17 mouse cellular contexts compared by ENCODE assay signal in genomic region chr11:115292631-115293375, GRCm38 (mm10). TPM values are rescaled to one million over a fixed set of nuclear protein-coding genes. Genes with fewer than 3 reads are reported as not detected.
DNase-seq lines count a peak whose midpoint lies in the region; ATAC-seq and TF ChIP-seq lines count a peak whose summit lies in the region.
"Had no signal": no experiment of that assay in that cellular context is flagged by ENCODE, and none has a peak within 500 bp of the region (broad histone marks: within the 10 kb centered on the region; RNA-seq: fewer than 3 reads in every experiment).

No protein-coding gene starts in this region.

- no peaks in the 10 kb centered on the region for H3K36me3 ChIP-seq in heart, embryonic 13.5 days
- no peaks in the 10 kb centered on the region for H3K36me3 ChIP-seq in ES-Bruce4 (ENCODE audit: control insufficient read depth, insufficient read depth, low read length, poor library complexity, severe bottlenecking)
- H3K36me3 ChIP-seq in intestine, postnatal 0 days (ENCODE audit: control insufficient read depth, insufficient read depth): no peaks in the 10 kb centered on the region
- H3K36me3 ChIP-seq in liver, embryonic 14.5 days (replicated peaks; ENCODE audit: control insufficient read depth, insufficient read depth, low read depth): no peaks in the 10 kb centered on the region
- no peaks in the 10 kb centered on the region for H3K36me3 ChIP-seq in midbrain, embryonic 14.5 days (ENCODE audit: control insufficient read depth, insufficient read depth, low read length)
- H3K36me3 ChIP-seq in midbrain, embryonic 15.5 days (replicated peaks): no peaks in the 10 kb centered on the region
- H3K36me3 ChIP-seq: hindbrain, embryonic 12.5 days; limb, embryonic 15.5 days had no signal

- H3K4me1 ChIP-seq in heart, embryonic 13.5 days: peaks cover 32% of the 10 kb centered on the region
- H3K4me1 ChIP-seq in ES-Bruce4 (ENCODE audit: control insufficient read depth, insufficient read depth, low read length): peaks cover 15% of the 10 kb centered on the region
- peaks cover 3% of the 10 kb centered on the region; the same call in 1 of the 2 replicates for H3K4me1 ChIP-seq in intestine, postnatal 0 days (replicated peaks; ENCODE audit: control insufficient read depth, insufficient read depth, low read length)
- H3K4me1 ChIP-seq in liver, embryonic 14.5 days (replicated peaks; ENCODE audit: control insufficient read depth in 2 of 2, insufficient read depth in 2 of 2, low read length in 1 of 2): peaks cover 0 to 5% of the 10 kb centered on the region in 2 experiments; a peak in 2 of 4 replicates
- 0 out of 2 replicates have a peak, but pooled peaks cover 8% of the 10 kb centered on the region for H3K4me1 ChIP-seq in midbrain, embryonic 14.5 days (ENCODE audit: control insufficient read depth, insufficient read depth, low read length)
- H3K4me1 ChIP-seq in midbrain, embryonic 15.5 days: peaks cover 14% of the 10 kb centered on the region

- H3K9ac ChIP-seq in heart, embryonic 13.5 days: no peak overlapping the region
- peak overlapping the region; percentile 16 for H3K9ac ChIP-seq in ES-Bruce4 (ENCODE audit: low read depth, poor library complexity, severe bottlenecking)
- no peak overlapping the region for H3K9ac ChIP-seq in intestine, postnatal 0 days (ENCODE audit: low read depth, low read length)
- H3K9ac ChIP-seq in liver, embryonic 14.5 days (replicated peaks): no peak overlapping the region
- no peak overlapping the region for H3K9ac ChIP-seq in midbrain, embryonic 14.5 days (replicated peaks; ENCODE audit: low read length)
- no peak overlapping the region for H3K9ac ChIP-seq in midbrain, embryonic 15.5 days
- H3K9ac ChIP-seq: forebrain, postnatal 0 days; hindbrain, embryonic 12.5 days; limb, embryonic 15.5 days had no signal

- H3K27me3 ChIP-seq in heart, embryonic 13.5 days (replicated peaks): peaks cover 22% of the 10 kb centered on the region
- no peaks in the 10 kb centered on the region for H3K27me3 ChIP-seq in ES-Bruce4 (ENCODE audit: control insufficient read depth, insufficient read depth, low read length, poor library complexity, severe bottlenecking)
- no peaks in the 10 kb centered on the region for H3K27me3 ChIP-seq in intestine, postnatal 0 days (replicated peaks; ENCODE audit: control insufficient read depth, insufficient read depth, low read length)
- peaks cover 12% of the 10 kb centered on the region for H3K27me3 ChIP-seq in liver, embryonic 14.5 days (ENCODE audit: control insufficient read depth, insufficient read depth, low read length)
- H3K27me3 ChIP-seq in midbrain, embryonic 14.5 days (ENCODE audit: control insufficient read depth, insufficient read depth, low read length): no peaks in the 10 kb centered on the region; the same call in 1 of the 2 replicates
- 0 out of 2 replicates have a peak, but pooled peaks cover 5% of the 10 kb centered on the region for H3K27me3 ChIP-seq in midbrain, embryonic 15.5 days (replicated peaks)

- no peak overlapping the region for H3K4me3 ChIP-seq in heart, embryonic 13.5 days
- H3K4me3 ChIP-seq in ES-Bruce4 (ENCODE audit: low read depth, low read length): peak overlapping the region; percentile 41; the same call in 1 of the 2 replicates
- H3K4me3 ChIP-seq in intestine, postnatal 0 days (ENCODE audit: low read depth, low read length): no peak overlapping the region
- H3K4me3 ChIP-seq in liver, embryonic 14.5 days (ENCODE audit: insufficient read depth in 1 of 2, low read depth in 2 of 2, low read length in 2 of 2): no peak overlapping the region
- no peak overlapping the region for H3K4me3 ChIP-seq in midbrain, embryonic 14.5 days (replicated peaks; ENCODE audit: low read depth, low read length)
- no peak overlapping the region for H3K4me3 ChIP-seq in midbrain, embryonic 15.5 days
- H3K4me3 ChIP-seq: hindbrain, embryonic 12.5 days; limb, embryonic 15.5 days had no signal

- no peaks in the 10 kb centered on the region for H3K9me3 ChIP-seq in heart, embryonic 13.5 days
- H3K9me3 ChIP-seq in ES-Bruce4 (replicated peaks; ENCODE audit: control insufficient read depth, insufficient read depth, low read length, poor library complexity, severe bottlenecking): no peaks in the 10 kb centered on the region
- no peaks in the 10 kb centered on the region for H3K9me3 ChIP-seq in intestine, postnatal 0 days (ENCODE audit: control insufficient read depth)
- no peaks in the 10 kb centered on the region for H3K9me3 ChIP-seq in liver, embryonic 14.5 days (ENCODE audit: control insufficient read depth, low read length)
- no peaks in the 10 kb centered on the region for H3K9me3 ChIP-seq in midbrain, embryonic 14.5 days (ENCODE audit: control insufficient read depth, low read length)
- H3K9me3 ChIP-seq in midbrain, embryonic 15.5 days: no peaks in the 10 kb centered on the region
- H3K9me3 ChIP-seq: hindbrain, embryonic 12.5 days; limb, embryonic 15.5 days had no signal

- intact Hi-C loops in heart, postnatal 14 days (cut with DNase I): no loop called here

- no peak for DNase-seq in heart, postnatal 14 days
- no peak for DNase-seq in liver, embryonic 14.5 days (ENCODE audit: low read depth in 3 of 3, low spot score in 3 of 3)
- DNase-seq in midbrain, embryonic 14.5 days: no peak
- no peak for DNase-seq in thymus, postnatal 14 days
- DNase-seq: forebrain, postnatal 0 days; heart, adult 18-20 months; layer of hippocampus, postnatal 36 days; right cerebral cortex, postnatal 14 days had no signal

- H3K27ac ChIP-seq in heart, embryonic 13.5 days (replicated peaks): 0 out of 2 replicates have a peak overlapping the region, but pooled peaks have one; percentile 16
- H3K27ac ChIP-seq in ES-Bruce4 (ENCODE audit: insufficient read depth, low read length): peak overlapping the region; percentile 91
- H3K27ac ChIP-seq in intestine, postnatal 0 days (ENCODE audit: low read depth, low read length): peak overlapping the region; percentile 54; the same call in 1 of the 2 replicates
- H3K27ac ChIP-seq in liver, embryonic 14.5 days: peak overlapping the region; percentile 48
- no peak overlapping the region for H3K27ac ChIP-seq in midbrain, embryonic 14.5 days (replicated peaks; ENCODE audit: low read depth, low read length)
- no peak overlapping the region for H3K27ac ChIP-seq in midbrain, embryonic 15.5 days
- H3K27ac ChIP-seq: hindbrain, embryonic 12.5 days; limb, embryonic 15.5 days had no signal

- WGBS in heart, embryonic 13.5 days: 48% methylated on average over 14 of the region's 14 CpGs
- WGBS in intestine, postnatal 0 days: 37% methylated on average over 14 of the region's 14 CpGs
- WGBS in liver, embryonic 14.5 days (ENCODE audit: insufficient replicate concordance): 45% methylated on average over 14 of the region's 14 CpGs
- WGBS in midbrain, embryonic 14.5 days: 72% methylated on average over 14 of the region's 14 CpGs
- WGBS in midbrain, embryonic 15.5 days: 71% methylated on average over 14 of the region's 14 CpGs

- peak; percentile 36; the same call in 1 of the 2 replicates for TF ChIP-seq EP300 in ES-Bruce4 (IDR thresholded peaks at IDR 0.05; ENCODE audit: insufficient read depth, low read depth, low read length)
- TF ChIP-seq EP300 in liver, embryonic 14.5 days (IDR thresholded peaks at IDR 0.05; ENCODE audit: low read depth): no peak

- H3K4me2 ChIP-seq in heart, embryonic 13.5 days: no peak overlapping the region
- no peak overlapping the region for H3K4me2 ChIP-seq in intestine, postnatal 0 days (replicated peaks; ENCODE audit: low read depth)
- peak overlapping the region; percentile 38 for H3K4me2 ChIP-seq in liver, embryonic 14.5 days (ENCODE audit: low read depth)
- no peak overlapping the region for H3K4me2 ChIP-seq in midbrain, embryonic 14.5 days (ENCODE audit: low read length)
- H3K4me2 ChIP-seq in midbrain, embryonic 15.5 days: no peak overlapping the region
- H3K4me2 ChIP-seq: hindbrain, embryonic 12.5 days; limb, embryonic 15.5 days had no signal

- TF ChIP-seq POLR2A in ES-Bruce4 (IDR thresholded peaks at IDR 0.05; ENCODE audit: insufficient read depth, low read length): no peak

- ATAC-seq in heart, embryonic 13.5 days (ENCODE audit: extremely low read depth, insufficient number of reproducible peaks, low FRiP score, low TSS enrichment): no peak
- ATAC-seq in intestine, postnatal 0 days: peak; percentile 48; the same call in 1 of the 2 replicates
- peak; percentile 45; the same call in 1 of the 2 replicates for ATAC-seq in liver, embryonic 14.5 days (ENCODE audit: insufficient read depth)
- no peak for ATAC-seq in midbrain, embryonic 14.5 days (ENCODE audit: low FRiP score, low TSS enrichment)
- no peak for ATAC-seq in midbrain, embryonic 15.5 days (replicated peaks)
- ATAC-seq: forebrain, postnatal 0 days; midbrain, embryonic 16.5 days had no signal

- no peak for TF ChIP-seq CTCF in ES-Bruce4 (IDR thresholded peaks at IDR 0.05; ENCODE audit: low read depth, low read length)
- no peak for TF ChIP-seq CTCF in intestine, postnatal 0 days (IDR thresholded peaks at IDR 0.05; ENCODE audit: low read depth)
- no peak for TF ChIP-seq CTCF in liver, embryonic 14.5 days (IDR thresholded peaks at IDR 0.05; ENCODE audit: low read depth)

RNA-seq across cellular contexts. Expression of gene Fads6, which starts 4.7 kb away (rescaled TPM):
- polyA plus RNA-seq in heart, embryonic 13.5 days (2015; fragmentation: Nextera tagmentation; extraction: Ambion mirVana): 0.71 and 0.74 TPM in 2 replicates
- total RNA-seq in heart, postnatal 14 days (2021): 1 to 10 TPM; 1.2 to 1.3 TPM
- 6.7 and 7.1 TPM in 2 replicates for polyA plus RNA-seq in ES-Bruce4 (2011; ENCODE audit: insufficient read depth, insufficient read length, low read depth, missing spikeins)
- 0.26 and 0.55 TPM in 2 replicates for polyA plus RNA-seq in intestine, postnatal 0 days (2015; fragmentation: Nextera tagmentation; extraction: Ambion mirVana)
- polyA plus RNA-seq in liver, embryonic 14.5 days (2012; rRNA removed): 6.6 and 6.7 TPM in 2 replicates
- 2.8 TPM in 2 replicates for polyA plus RNA-seq in liver, embryonic 14.5 days (2014; fragmentation: Nextera tagmentation; extraction: Ambion mirVana)
- 0.72 and 1.4 TPM in 2 replicates for polyA plus RNA-seq in midbrain, embryonic 14.5 days (2014; fragmentation: Nextera tagmentation; extraction: Ambion mirVana)
- polyA plus RNA-seq in midbrain, embryonic 15.5 days (2015; fragmentation: Nextera tagmentation; extraction: Ambion mirVana): 0.96 and 1.0 TPM in 2 replicates

RNA-seq across cellular contexts. Expression of gene Otop2, which starts 14.2 kb away (rescaled TPM):
- polyA plus RNA-seq in heart, embryonic 13.5 days (2015; fragmentation: Nextera tagmentation; extraction: Ambion mirVana): not detected in 2 replicates
- not detected for total RNA-seq in heart, postnatal 14 days (2021)
- not detected in 2 replicates for polyA plus RNA-seq in ES-Bruce4 (2011; ENCODE audit: insufficient read depth, insufficient read length, low read depth, missing spikeins)
- 0.05 TPM in 1 of 2 replicates, not detected in the other for polyA plus RNA-seq in intestine, postnatal 0 days (2015; fragmentation: Nextera tagmentation; extraction: Ambion mirVana)
- not detected in 2 replicates for polyA plus RNA-seq in liver, embryonic 14.5 days (2012; rRNA removed)
- not detected in 2 replicates for polyA plus RNA-seq in liver, embryonic 14.5 days (2014; fragmentation: Nextera tagmentation; extraction: Ambion mirVana)
- polyA plus RNA-seq in midbrain, embryonic 14.5 days (2014; fragmentation: Nextera tagmentation; extraction: Ambion mirVana): not detected in 2 replicates
- 0.17 TPM in 1 of 2 replicates, not detected in the other for polyA plus RNA-seq in midbrain, embryonic 15.5 days (2015; fragmentation: Nextera tagmentation; extraction: Ambion mirVana)
- total RNA-seq: common myeloid progenitor, adult 5-6 weeks; forebrain, postnatal 0 days; heart, adult 18-20 months; neutrophil, adult 5-6 weeks had no signal
- polyA plus RNA-seq: hindbrain, embryonic 12.5 days had no signal

RNA-seq across cellular contexts. Expression of gene Fdxr, which starts 16.0 kb away (rescaled TPM):
- polyA plus RNA-seq in heart, embryonic 13.5 days (2015; fragmentation: Nextera tagmentation; extraction: Ambion mirVana): 9.5 and 11.7 TPM in 2 replicates
- 1 to 10 TPM; 7.0 to 7.5 TPM for total RNA-seq in heart, postnatal 14 days (2021)
- 11.6 and 12.8 TPM in 2 replicates for polyA plus RNA-seq in ES-Bruce4 (2011; ENCODE audit: insufficient read depth, insufficient read length, low read depth, missing spikeins)
- 8.0 and 8.2 TPM in 2 replicates for polyA plus RNA-seq in intestine, postnatal 0 days (2015; fragmentation: Nextera tagmentation; extraction: Ambion mirVana)
- polyA plus RNA-seq in liver, embryonic 14.5 days (2012; rRNA removed): 11.9 and 13.7 TPM in 2 replicates
- 12.3 and 13.3 TPM in 2 replicates for polyA plus RNA-seq in liver, embryonic 14.5 days (2014; fragmentation: Nextera tagmentation; extraction: Ambion mirVana)
- 15.0 and 15.9 TPM in 2 replicates for polyA plus RNA-seq in midbrain, embryonic 14.5 days (2014; fragmentation: Nextera tagmentation; extraction: Ambion mirVana)
- 21.5 and 22.1 TPM in 2 replicates for polyA plus RNA-seq in midbrain, embryonic 15.5 days (2015; fragmentation: Nextera tagmentation; extraction: Ambion mirVana)

RNA-seq across cellular contexts. Expression of gene Grin2c, which starts 25.8 kb away (rescaled TPM):
- polyA plus RNA-seq in heart, embryonic 13.5 days (2015; fragmentation: Nextera tagmentation; extraction: Ambion mirVana): 0.04 TPM in 1 of 2 replicates, not detected in the other
- total RNA-seq in heart, postnatal 14 days (2021): under 1 TPM; 0.10 to 0.15 TPM
- polyA plus RNA-seq in ES-Bruce4 (2011; ENCODE audit: insufficient read depth, insufficient read length, low read depth, missing spikeins): 0.13 TPM in 1 of 2 replicates, not detected in the other
- polyA plus RNA-seq in intestine, postnatal 0 days (2015; fragmentation: Nextera tagmentation; extraction: Ambion mirVana): not detected in 2 replicates
- polyA plus RNA-seq in liver, embryonic 14.5 days (2012; rRNA removed): 0.17 and 0.21 TPM in 2 replicates
- polyA plus RNA-seq in liver, embryonic 14.5 days (2014; fragmentation: Nextera tagmentation; extraction: Ambion mirVana): 0.05 TPM in 1 of 2 replicates, not detected in the other
- 0.12 and 0.49 TPM in 2 replicates for polyA plus RNA-seq in midbrain, embryonic 14.5 days (2014; fragmentation: Nextera tagmentation; extraction: Ambion mirVana)
- 0.21 and 0.26 TPM in 2 replicates for polyA plus RNA-seq in midbrain, embryonic 15.5 days (2015; fragmentation: Nextera tagmentation; extraction: Ambion mirVana)
- total RNA-seq: common myeloid progenitor, adult 5-6 weeks had no signal

RNA-seq across cellular contexts. Expression of gene Ush1g, which starts 29.0 kb away (rescaled TPM):
- polyA plus RNA-seq in heart, embryonic 13.5 days (2015; fragmentation: Nextera tagmentation; extraction: Ambion mirVana): 0.09 and 0.13 TPM in 2 replicates
- under 1 TPM in 1 of 2 experiments, not detected in 1; 0.14 TPM for total RNA-seq in heart, postnatal 14 days (2021)
- 0.24 and 0.33 TPM in 2 replicates for polyA plus RNA-seq in ES-Bruce4 (2011; ENCODE audit: insufficient read depth, insufficient read length, low read depth, missing spikeins)
- 0.05 and 0.09 TPM in 2 replicates for polyA plus RNA-seq in intestine, postnatal 0 days (2015; fragmentation: Nextera tagmentation; extraction: Ambion mirVana)
- 0.04 and 0.06 TPM in 2 replicates for polyA plus RNA-seq in liver, embryonic 14.5 days (2012; rRNA removed)
- polyA plus RNA-seq in liver, embryonic 14.5 days (2014; fragmentation: Nextera tagmentation; extraction: Ambion mirVana): 0.06 and 0.16 TPM in 2 replicates
- 0.08 and 0.16 TPM in 2 replicates for polyA plus RNA-seq in midbrain, embryonic 14.5 days (2014; fragmentation: Nextera tagmentation; extraction: Ambion mirVana)
- 0.09 and 0.18 TPM in 2 replicates for polyA plus RNA-seq in midbrain, embryonic 15.5 days (2015; fragmentation: Nextera tagmentation; extraction: Ambion mirVana)
- total RNA-seq: common myeloid progenitor, adult 5-6 weeks; neutrophil, adult 5-6 weeks had no signal
- polyA plus RNA-seq: hindbrain, embryonic 12.5 days had no signal

Comparison
In these comparisons a context has a peak if more than half of its experiments do, and no peak if none do; other contexts are left out.
1. ATAC-seq: peak in intestine, postnatal 0 days (single experiment) and liver, embryonic 14.5 days (single experiment); none in heart, embryonic 13.5 days (single experiment), midbrain, embryonic 14.5 days (single experiment) and midbrain, embryonic 15.5 days (single experiment).
2. H3K27ac ChIP-seq: peak in heart, embryonic 13.5 days (single experiment), ES-Bruce4 (single experiment), intestine, postnatal 0 days (single experiment) and liver, embryonic 14.5 days (single experiment); none in midbrain, embryonic 14.5 days (single experiment) and midbrain, embryonic 15.5 days (single experiment).